Mouse (Mus musculus): ENCODE results near the gene Pnma3.
A peak's percentile ranks its signal among the peaks of the same experiment; 100 is the strongest.
"Not testable (repeated sequence)": the region's sequence is repeated elsewhere in the genome, so short reads cannot be mapped to it uniquely, and the experiment has no call there.

The Pnma3 gene

DNA sequence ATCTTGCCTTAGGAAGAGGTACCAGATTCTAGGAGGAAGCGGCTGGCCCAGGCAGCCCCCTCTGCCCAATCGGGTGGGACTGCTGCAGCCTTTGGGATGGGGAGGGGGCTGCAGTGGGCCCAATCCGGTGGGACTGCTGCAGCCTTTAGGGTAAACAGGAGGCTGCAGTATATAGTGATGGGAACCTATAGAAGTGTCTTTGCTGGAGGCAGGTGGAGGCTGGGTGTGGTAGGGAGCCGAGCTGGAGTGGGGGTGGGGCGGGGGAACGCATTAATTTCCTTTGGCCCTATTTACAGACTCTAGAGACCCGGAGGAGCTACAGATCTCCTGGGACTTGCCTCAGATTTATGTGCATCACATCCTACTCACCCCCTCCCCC is at the start of gene Pnma3:
TSS of gene Pnma3 (plus strand) at position 373 of the 379 bp plus-strand sequence.
- DNase-seq (ENCODE audit: low read depth) = no peak

- DNase-seq (ENCODE audit: low read depth) = no peak
Observed at GRCm38 (mm10) chrX:73037003-73037402, 27.6 kb upstream of the Pnma3 start, which contains the start of gene Pnma5. Gene Pnma5, minus strand, starts transcription at chrX:73037103.

DNA sequence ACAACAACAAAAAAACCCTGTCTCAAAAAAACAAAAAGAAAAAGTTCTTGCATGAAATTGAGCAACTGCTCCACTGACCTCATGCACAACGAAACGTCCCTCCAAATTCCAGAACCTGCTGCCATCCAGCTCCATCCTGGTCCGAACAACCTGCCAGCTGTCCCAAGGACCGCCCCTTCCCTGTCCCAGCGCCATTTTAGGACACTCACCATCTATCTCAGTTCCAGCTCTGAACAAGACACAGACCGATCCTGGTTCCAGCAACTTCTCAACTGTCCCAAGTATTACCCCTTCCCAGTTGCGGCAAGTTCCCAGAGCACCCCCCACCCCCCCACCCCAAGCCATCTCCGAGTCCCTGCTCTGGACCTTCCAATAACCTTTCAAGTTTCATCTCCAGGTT is 25.8 kb upstream of the Pnma3 start:
- DNase-seq (ENCODE audit: low read depth) = no peak

- DNase-seq (ENCODE audit: low read depth) = no peak
Observed at GRCm38 (mm10) chrX:73039666-73040065, 24.9 kb upstream of the Pnma3 start.

- DNase-seq (ENCODE audit: low read depth) = peak; percentile 92
Observed at GRCm38 (mm10) chrX:73053860-73054563, 10.6 kb upstream of the Pnma3 start.

DNA sequence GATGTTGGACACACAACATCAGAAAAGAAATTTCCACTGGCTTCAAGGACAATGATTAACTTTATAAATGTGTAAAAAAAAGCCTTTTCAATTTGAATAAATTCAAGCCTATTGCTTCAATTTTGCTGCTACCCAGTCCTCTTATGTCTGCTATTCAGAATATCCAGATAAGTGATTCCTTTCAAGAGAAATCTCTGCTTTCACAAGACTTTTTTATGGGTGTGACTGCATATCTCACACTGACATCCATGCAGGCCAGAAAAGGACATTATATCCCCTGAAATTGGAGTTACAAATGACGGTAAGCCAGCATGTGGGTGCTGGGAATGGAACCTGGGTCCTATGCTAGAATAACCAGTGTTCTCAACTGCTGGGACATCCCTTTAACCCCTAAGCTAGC is 3.1 kb upstream of the Pnma3 start:
- no peak for DNase-seq (ENCODE audit: low read depth)

GRCm38 (mm10) chrX:73062323-73062722 is 2.3 kb upstream of the Pnma3 start:
- DNase-seq (ENCODE audit: low read depth) = peak; percentile 14

DNA sequence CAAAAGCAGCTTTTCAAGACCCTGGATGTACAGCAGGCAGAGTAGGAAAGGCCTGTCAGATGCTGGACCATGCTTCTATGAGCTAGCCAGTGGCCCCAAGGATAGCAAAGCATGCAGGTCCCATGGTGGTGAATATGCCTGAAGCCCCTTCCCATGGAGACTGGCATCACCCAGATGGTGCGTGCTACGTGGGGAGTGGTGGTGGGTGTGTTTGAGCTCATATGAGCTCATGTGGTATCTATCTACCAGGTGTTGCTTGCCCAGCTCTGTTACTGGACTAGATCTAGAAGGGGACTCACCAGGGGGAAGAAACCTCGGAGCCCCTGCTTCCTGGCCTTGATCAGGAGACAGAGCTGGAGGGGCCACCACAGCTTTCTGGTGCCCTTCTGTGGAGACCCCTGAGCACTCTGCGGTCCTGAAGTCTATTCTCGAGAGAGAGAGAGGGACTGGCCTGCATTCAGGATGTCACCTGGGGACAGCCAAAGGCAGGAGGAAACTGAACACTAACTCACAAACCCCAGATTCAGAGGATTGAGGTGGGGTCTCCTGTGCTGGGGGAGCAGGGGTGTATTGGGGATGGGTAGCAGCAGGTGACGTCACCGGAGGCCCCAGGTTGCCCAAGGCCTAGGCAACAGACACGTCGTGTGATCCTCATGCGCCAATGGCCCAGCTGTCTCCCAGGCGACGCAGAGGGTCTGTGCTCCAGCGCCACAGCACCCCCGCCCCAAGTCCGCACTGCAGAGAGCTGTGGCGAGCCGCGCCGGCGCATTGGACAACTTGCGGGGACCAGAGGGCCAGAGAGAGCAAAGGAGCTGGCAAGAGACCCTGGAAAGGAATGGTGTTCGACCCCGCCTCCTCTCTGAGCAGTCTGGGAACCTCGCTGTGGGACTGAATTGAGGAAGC is 824 bp upstream of the Pnma3 start:
- no peak for DNase-seq (ENCODE audit: low read depth)

- not testable (repeated sequence) for DNase-seq (ENCODE audit: low read depth)
Observed at GRCm38 (mm10) chrX:73066765-73067312, 2.3 kb downstream of the Pnma3 start.

DNA sequence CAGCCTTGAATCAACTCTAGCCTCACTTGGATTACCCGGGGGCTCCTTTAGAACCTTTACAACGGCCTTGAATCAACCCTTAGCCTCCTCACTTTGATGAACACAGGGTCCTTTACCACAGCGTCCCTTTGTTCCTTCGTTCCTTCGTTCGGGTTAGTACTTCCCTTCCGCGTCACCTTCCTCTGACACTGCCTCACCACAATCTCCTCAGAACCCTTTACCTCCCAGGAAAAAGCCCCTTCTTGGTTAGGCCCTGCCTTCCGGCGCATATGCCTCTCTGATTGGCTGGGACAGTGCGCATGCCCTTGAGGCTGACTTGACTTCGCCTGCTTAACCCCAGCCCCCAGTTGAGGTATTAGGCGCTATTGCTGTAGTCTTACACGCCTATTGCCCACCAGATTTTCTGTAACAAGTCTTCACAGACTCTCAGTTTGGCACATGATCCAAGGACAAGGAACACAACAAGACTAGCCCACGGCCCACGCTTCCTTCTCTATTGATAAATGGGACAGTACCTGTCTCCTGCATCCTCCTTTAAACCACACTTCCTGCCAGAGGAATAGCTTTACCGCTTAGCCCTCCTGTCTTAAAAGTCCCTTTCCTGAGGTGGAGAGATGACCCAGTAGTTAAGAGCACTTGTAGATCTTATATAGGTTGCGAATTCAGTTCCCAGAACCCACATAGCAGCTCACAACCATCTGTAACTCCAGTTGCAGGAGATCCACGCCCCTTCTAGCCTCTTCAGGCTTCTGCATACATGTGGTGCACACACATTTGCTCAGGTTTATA is 17.9 kb downstream of the Pnma3 start, which contains the start of gene Xlr4a:
TSS of gene Xlr4a (minus strand) at position 212 of the 789 bp plus-strand sequence.
- not testable (repeated sequence) for DNase-seq (ENCODE audit: low read depth)

- not testable (repeated sequence) for DNase-seq (ENCODE audit: low read depth)
Observed at GRCm38 (mm10) chrX:73096941-73097508, 32.4 kb downstream of the Pnma3 start, which contains the start of gene Xlr3a. Gene Xlr3a, minus strand, starts transcription at chrX:73097095.

DNA sequence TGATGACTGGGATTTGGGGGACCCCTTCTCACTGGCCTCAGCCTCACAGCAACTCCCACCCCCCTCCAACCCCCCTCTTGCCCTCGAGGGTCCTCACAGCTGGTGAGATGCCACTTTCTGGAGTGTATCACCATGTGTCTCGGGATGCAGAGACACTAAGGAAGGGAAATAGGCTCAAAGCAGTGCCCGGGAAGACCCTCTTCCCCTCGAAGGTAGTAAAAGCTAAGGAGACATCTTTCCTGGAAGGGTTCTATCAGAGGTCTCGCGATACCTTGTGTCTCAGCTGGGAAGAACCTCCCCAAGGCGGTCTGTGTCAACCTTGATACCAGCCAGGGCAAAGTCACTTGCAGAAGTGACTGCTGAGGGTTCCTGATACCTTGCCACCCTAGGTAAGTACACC is 52.2 kb downstream of the Pnma3 start, which contains the start of gene Gm14685:
TSS of gene Gm14685 (plus strand) at position 301 of the 400 bp plus-strand sequence.
- DNase-seq (ENCODE audit: low read depth) = not testable (repeated sequence)

Data from 416B (cell line).